Mouse (Mus musculus) G1E (cell line): ENCODE results near the gene Znrd1as. TPM values are rescaled to one million over a fixed set of nuclear protein-coding genes. Genes with fewer than 3 reads are reported as not detected.

Experiments used
- ATAC-seq: 2 replicates; pipeline ENCODE4 v1.8.0; 2016; ENCODE audit warnings: mild to moderate bottlenecking; ENCODE audit not compliant: insufficient number of reproducible peaks, poor library complexity, low FRiP score, severe bottlenecking; ENCODE audit errors: extremely low read depth
- DNase-seq: peaks from one replicate; pipeline ENCODE4 v3.0.0; 2012; ENCODE audit warnings: low spot score
- H3K27me3 ChIP-seq: 2 replicates; pipeline ENCODE4 v1.6.1; 2012; ENCODE audit warnings: mild to moderate bottlenecking, low read length, inconsistent platforms; ENCODE audit not compliant: insufficient read depth
- H3K36me3 ChIP-seq: replicated peaks from 2 replicates; pipeline ENCODE3; 2012; ENCODE audit warnings: mild to moderate bottlenecking, inconsistent platforms
- H3K4me1 ChIP-seq: 2 replicates; pipeline ENCODE4 v1.6.1; 2012; ENCODE audit warnings: low read depth, low read length, inconsistent platforms, mixed read lengths; ENCODE audit not compliant: insufficient read depth
- H3K4me3 ChIP-seq: 2 replicates; pipeline ENCODE4 v1.5.1; 2012; ENCODE audit warnings: low read depth, mild to moderate bottlenecking, inconsistent platforms, low read length, moderate library complexity, mixed read lengths
- H3K9me3 ChIP-seq: replicated peaks from 2 replicates; pipeline ENCODE4 v1.6.1; 2012; ENCODE audit warnings: inconsistent platforms
- CTCF ChIP-seq: IDR thresholded peaks from 2 replicates; pipeline ENCODE4 v1.5.1; 2012; ENCODE audit warnings: low read depth, low read length, inconsistent platforms, mixed read lengths
- polyA plus RNA-seq: library from polyadenylated mRNA; stranded (reverse); fragments of >175 nt; gene quantifications from 2 replicates; pipeline ENCODE4 v1.2.3, GENCODE M21; 2012
- total RNA-seq, 2 experiments: library from RNA; stranded (forward) in 1 of 2; stranded (reverse) in 1 of 2; fragments of 200-1000 nt in 1 of 2; fragments of >200 nt in 1 of 2; fragmentation: Nextera tagmentation in 1 of 2; gene quantifications; 2 replicates each; pipeline ENCODE4 v1.2.3; 2014 to 2017

The Znrd1as gene
- total and polyA plus RNA-seq, 3 experiments, result 0.95 to 35.1 (median 17.3) TPM

- Histone ChIP-seq H3K4me1 (no peaks in the 10 kb centered on the region), H3K4me3 (no peak overlapping the region), H3K9me3 (no peaks in the 10 kb centered on the region), H3K36me3 (no peaks in the 10 kb centered on the region), H3K27me3 (peaks cover 24% of the 10 kb centered on the region)
- DNase-seq (no peak), ATAC-seq (no peak)
- no peak for TF ChIP-seq CTCF
Observed at GRCm38 (mm10) chr17:37012141-37012540, 53.7 kb downstream of the Znrd1as start.

Other genes with a start within 250 kb of the Znrd1as start
Only the 20 nearest of the 21 such genes appear.
- not detected in 2 replicates for gene H2-M10.5, start 185.7 kb upstream of the Znrd1as start, total RNA-seq (2014; fragmentation: Nextera tagmentation)
- gene H2-M10.5, start 185.7 kb upstream of the Znrd1as start, total RNA-seq (2017), result not detected in 2 replicates
- not detected in 2 replicates for gene H2-M10.5, start 185.7 kb upstream of the Znrd1as start, polyA plus RNA-seq
- gene H2-M10.6, start 146.4 kb upstream of the Znrd1as start, total RNA-seq (2014; fragmentation: Nextera tagmentation), result not detected in 2 replicates
- gene H2-M10.6, start 146.4 kb upstream of the Znrd1as start, total RNA-seq (2017), result 0.06 TPM in 1 of 2 replicates, not detected in the other
- gene H2-M10.6, start 146.4 kb upstream of the Znrd1as start, polyA plus RNA-seq, result not detected in 2 replicates
- gene Trim26, start 121.5 kb upstream of the Znrd1as start, total RNA-seq (2014; fragmentation: Nextera tagmentation), result 31.8 and 39.7 TPM in 2 replicates
- gene Trim26, start 121.5 kb upstream of the Znrd1as start, total RNA-seq (2017), result 12.5 TPM in 2 replicates
- 11.7 and 13.4 TPM in 2 replicates for gene Trim26, start 121.5 kb upstream of the Znrd1as start, polyA plus RNA-seq
- not detected in 2 replicates for gene Trim15, start 91.4 kb upstream of the Znrd1as start, total RNA-seq (2014; fragmentation: Nextera tagmentation)
- gene Trim15, start 91.4 kb upstream of the Znrd1as start, total RNA-seq (2017), result 0.22 TPM in 1 of 2 replicates, not detected in the other
- gene Trim15, start 91.4 kb upstream of the Znrd1as start, polyA plus RNA-seq, result not detected in 2 replicates
- 8.3 and 18.1 TPM in 2 replicates for gene Trim10, start 89.0 kb upstream of the Znrd1as start, total RNA-seq (2014; fragmentation: Nextera tagmentation)
- 16.2 and 17.5 TPM in 2 replicates for gene Trim10, start 89.0 kb upstream of the Znrd1as start, total RNA-seq (2017)
- gene Trim10, start 89.0 kb upstream of the Znrd1as start, polyA plus RNA-seq, result 2.7 and 6.1 TPM in 2 replicates
- not detected in 2 replicates for gene Trim40, start 68.5 kb upstream of the Znrd1as start, total RNA-seq (2014; fragmentation: Nextera tagmentation)
- gene Trim40, start 68.5 kb upstream of the Znrd1as start, total RNA-seq (2017), result 0.12 TPM in 1 of 2 replicates, not detected in the other
- not detected in 2 replicates for gene Trim40, start 68.5 kb upstream of the Znrd1as start, polyA plus RNA-seq
- not detected in 2 replicates for gene Trim31, start 60.5 kb upstream of the Znrd1as start, total RNA-seq (2014; fragmentation: Nextera tagmentation)
- not detected in 2 replicates for gene Trim31, start 60.5 kb upstream of the Znrd1as start, total RNA-seq (2017)
- not detected in 2 replicates for gene Trim31, start 60.5 kb upstream of the Znrd1as start, polyA plus RNA-seq
- not detected in 2 replicates for gene Rnf39, start 15.7 kb upstream of the Znrd1as start, total RNA-seq (2014; fragmentation: Nextera tagmentation)
- not detected in 2 replicates for gene Rnf39, start 15.7 kb upstream of the Znrd1as start, total RNA-seq (2017)
- not detected in 2 replicates for gene Rnf39, start 15.7 kb upstream of the Znrd1as start, polyA plus RNA-seq
- 113 and 130 TPM in 2 replicates for gene Ppp1r11, start 6.9 kb upstream of the Znrd1as start, total RNA-seq (2014; fragmentation: Nextera tagmentation)
- gene Ppp1r11, start 6.9 kb upstream of the Znrd1as start, total RNA-seq (2017), result 104 and 113 TPM in 2 replicates
- 247 and 300 TPM in 2 replicates for gene Ppp1r11, start 6.9 kb upstream of the Znrd1as start, polyA plus RNA-seq
- gene Znrd1, start within 50 bp of the Znrd1as start, total RNA-seq (2014; fragmentation: Nextera tagmentation), result 154 and 169 TPM in 2 replicates
- 123 and 127 TPM in 2 replicates for gene Znrd1, start within 50 bp of the Znrd1as start, total RNA-seq (2017)
- gene Znrd1, start within 50 bp of the Znrd1as start, polyA plus RNA-seq, result 4.7 and 6.8 TPM in 2 replicates
- gene 2410137M14Rik, start 22.6 kb downstream of the Znrd1as start, total RNA-seq (2014; fragmentation: Nextera tagmentation), result not detected in 2 replicates
- 0.16 TPM in 1 of 2 replicates, not detected in the other for gene 2410137M14Rik, start 22.6 kb downstream of the Znrd1as start, total RNA-seq (2017)
- gene 2410137M14Rik, start 22.6 kb downstream of the Znrd1as start, polyA plus RNA-seq, result not detected in 2 replicates
- gene H2-M5, start 30.9 kb downstream of the Znrd1as start, total RNA-seq (2014; fragmentation: Nextera tagmentation), result not detected in 2 replicates
- gene H2-M5, start 30.9 kb downstream of the Znrd1as start, total RNA-seq (2017), result 0.11 TPM in 1 of 2 replicates, not detected in the other
- not detected in 2 replicates for gene H2-M5, start 30.9 kb downstream of the Znrd1as start, polyA plus RNA-seq
- not detected in 2 replicates for gene Zfp57, start 42.6 kb downstream of the Znrd1as start, total RNA-seq (2014; fragmentation: Nextera tagmentation)
- 0.35 and 0.44 TPM in 2 replicates for gene Zfp57, start 42.6 kb downstream of the Znrd1as start, total RNA-seq (2017)
- gene Zfp57, start 42.6 kb downstream of the Znrd1as start, polyA plus RNA-seq, result not detected in 2 replicates
- not detected in 2 replicates for gene Mog, start 64.8 kb downstream of the Znrd1as start, total RNA-seq (2014; fragmentation: Nextera tagmentation)
- 0.05 TPM in 1 of 2 replicates, not detected in the other for gene Mog, start 64.8 kb downstream of the Znrd1as start, total RNA-seq (2017)
- gene Mog, start 64.8 kb downstream of the Znrd1as start, polyA plus RNA-seq, result not detected in 2 replicates
- 35.2 and 36.4 TPM in 2 replicates for gene Gabbr1, start 87.4 kb downstream of the Znrd1as start, total RNA-seq (2014; fragmentation: Nextera tagmentation)
- 11.7 and 12.4 TPM in 2 replicates for gene Gabbr1, start 87.4 kb downstream of the Znrd1as start, total RNA-seq (2017)
- gene Gabbr1, start 87.4 kb downstream of the Znrd1as start, polyA plus RNA-seq, result 31.9 and 42.6 TPM in 2 replicates
- gene Olfr90, start 129.9 kb downstream of the Znrd1as start, total RNA-seq (2014; fragmentation: Nextera tagmentation), result not detected in 2 replicates
- gene Olfr90, start 129.9 kb downstream of the Znrd1as start, total RNA-seq (2017), result 0.06 and 0.27 TPM in 2 replicates
- not detected in 2 replicates for gene Olfr90, start 129.9 kb downstream of the Znrd1as start, polyA plus RNA-seq
- not detected in 2 replicates for gene Olfr91, start 139.7 kb downstream of the Znrd1as start, total RNA-seq (2014; fragmentation: Nextera tagmentation)
- 0.05 and 0.06 TPM in 2 replicates for gene Olfr91, start 139.7 kb downstream of the Znrd1as start, total RNA-seq (2017)
- gene Olfr91, start 139.7 kb downstream of the Znrd1as start, polyA plus RNA-seq, result not detected in 2 replicates
- gene Olfr92, start 161.5 kb downstream of the Znrd1as start, total RNA-seq (2014; fragmentation: Nextera tagmentation), result not detected in 2 replicates
- gene Olfr92, start 161.5 kb downstream of the Znrd1as start, total RNA-seq (2017), result not detected in 2 replicates
- gene Olfr92, start 161.5 kb downstream of the Znrd1as start, polyA plus RNA-seq, result not detected in 2 replicates
- not detected in 2 replicates for gene Olfr93, start 202.9 kb downstream of the Znrd1as start, total RNA-seq (2014; fragmentation: Nextera tagmentation)
- gene Olfr93, start 202.9 kb downstream of the Znrd1as start, total RNA-seq (2017), result 0.06 and 0.27 TPM in 2 replicates
- gene Olfr93, start 202.9 kb downstream of the Znrd1as start, polyA plus RNA-seq, result not detected in 2 replicates
- gene Ubd, start 235.3 kb downstream of the Znrd1as start, total RNA-seq (2014; fragmentation: Nextera tagmentation), result not detected in 2 replicates
- not detected in 2 replicates for gene Ubd, start 235.3 kb downstream of the Znrd1as start, total RNA-seq (2017)
- gene Ubd, start 235.3 kb downstream of the Znrd1as start, polyA plus RNA-seq, result not detected in 2 replicates